Mouse (Mus musculus) spleen, postnatal 4 days (tissue): ENCODE results near the gene Entpd6.

Experiments used
- DNase-seq, 2 experiments: peaks; one replicate each; pipeline ENCODE4 v3.0.0; 2022; ENCODE audit warnings: low spot score in 2 of 2

Gene Entpd6

GRCm38 (mm10) chr2:150787234-150787771 is 38.5 kb downstream of the Entpd6 start:
- no peak for DNase-seq

DNA sequence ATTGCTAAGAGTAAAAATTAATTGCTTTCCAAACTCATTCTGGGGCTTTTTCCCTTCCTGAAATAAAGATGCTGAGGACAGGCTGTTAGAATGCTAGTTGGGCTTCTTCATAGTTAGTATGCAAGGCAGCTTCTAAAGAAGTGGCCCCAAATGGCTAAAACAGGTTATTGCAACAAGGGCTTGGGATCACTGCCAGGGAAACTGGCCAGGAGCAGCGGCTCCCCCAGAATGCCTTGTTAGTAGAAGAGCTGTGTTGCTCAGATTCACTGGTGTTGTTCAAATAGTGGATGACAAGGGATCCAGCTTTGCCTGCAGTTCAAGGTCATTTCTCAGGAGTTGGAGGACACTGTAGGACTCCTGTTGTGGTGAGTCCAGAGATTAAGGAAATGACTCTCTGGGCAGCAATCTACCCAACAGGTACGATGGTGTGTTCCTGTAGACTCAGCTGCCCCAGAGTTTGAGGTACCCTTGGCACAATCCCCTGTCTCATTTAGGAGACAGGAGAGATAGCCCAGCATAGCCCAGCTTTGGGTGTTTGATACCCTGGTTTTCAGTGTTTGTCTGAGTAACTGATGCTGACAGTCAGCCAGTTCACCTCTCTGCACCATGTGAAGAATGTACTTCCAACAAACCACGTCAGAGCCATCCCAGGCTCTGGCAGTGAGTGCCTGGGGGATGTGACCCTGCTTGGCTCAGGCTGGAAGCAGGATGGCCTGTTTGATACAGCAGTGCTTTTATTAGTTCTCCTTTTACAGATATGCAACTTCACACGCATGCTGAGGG is 40.1 kb downstream of the Entpd6 start:
- no peak for DNase-seq

DNA sequence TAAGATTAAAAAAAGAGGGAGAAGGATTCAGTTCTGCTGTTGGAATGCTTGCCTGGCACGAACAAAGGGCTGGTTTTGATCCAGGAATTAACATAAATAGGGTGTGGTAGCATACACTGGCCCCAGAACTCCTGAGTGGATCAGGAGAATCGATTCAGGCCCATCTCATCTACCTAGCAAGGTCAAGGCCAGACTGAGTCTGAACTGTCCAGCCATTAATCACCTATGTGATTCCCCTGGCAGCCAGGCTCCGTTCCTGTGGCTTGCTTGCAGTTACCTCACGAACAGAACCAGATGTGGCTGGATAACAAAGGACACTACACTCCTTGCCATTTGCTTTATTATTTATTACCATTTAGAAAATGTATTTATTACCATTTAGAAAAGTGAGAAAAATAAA is 44.5 kb downstream of the Entpd6 start:
- DNase-seq = no peak

DNA sequence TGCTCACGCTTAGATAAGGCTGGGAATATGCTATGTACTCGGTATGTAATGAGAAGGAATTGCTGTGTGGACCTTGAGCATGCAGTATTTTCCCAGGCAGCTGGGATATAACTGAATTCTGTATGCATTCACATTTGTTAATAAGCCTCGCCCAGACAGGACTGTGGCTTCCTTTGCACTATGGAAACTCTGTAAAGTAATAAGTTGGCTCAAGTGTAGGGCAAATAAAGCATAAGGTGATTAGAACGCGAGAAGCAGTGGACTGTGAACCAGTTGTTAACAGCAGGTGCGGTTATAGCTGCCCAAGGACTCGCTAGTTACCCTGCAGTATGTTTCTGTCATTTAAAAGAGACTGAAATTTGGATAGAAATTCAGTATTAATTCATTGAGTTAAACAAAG is 49.2 kb downstream of the Entpd6 start:
- DNase-seq = no peak

GRCm38 (mm10) chr2:150800616-150801015 is 51.8 kb downstream of the Entpd6 start:
- DNase-seq = no peak

DNA sequence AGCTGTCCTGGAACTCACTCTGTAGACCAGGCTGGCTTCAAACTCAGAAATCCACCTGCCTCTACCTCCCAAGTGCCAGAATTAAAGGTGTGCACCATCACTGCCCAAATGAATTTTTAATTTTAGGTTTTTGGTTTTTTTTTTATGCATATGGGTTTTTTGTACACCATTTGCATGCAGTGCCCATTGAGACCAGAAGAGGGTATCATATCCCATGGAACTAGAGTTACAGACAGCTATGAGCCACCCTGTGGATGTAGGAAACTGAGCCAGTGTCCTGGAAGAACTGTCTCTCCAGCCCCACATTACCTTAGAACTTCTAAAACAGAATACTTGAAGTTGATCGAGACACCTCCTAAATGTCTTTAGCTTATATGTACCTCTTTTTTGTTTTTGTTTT is 54.2 kb downstream of the Entpd6 start:
- DNase-seq = no peak

GRCm38 (mm10) chr2:150808381-150808780 is 59.5 kb downstream of the Entpd6 start:
- DNase-seq = peak in 1 of 2 experiments; percentile 49

DNA sequence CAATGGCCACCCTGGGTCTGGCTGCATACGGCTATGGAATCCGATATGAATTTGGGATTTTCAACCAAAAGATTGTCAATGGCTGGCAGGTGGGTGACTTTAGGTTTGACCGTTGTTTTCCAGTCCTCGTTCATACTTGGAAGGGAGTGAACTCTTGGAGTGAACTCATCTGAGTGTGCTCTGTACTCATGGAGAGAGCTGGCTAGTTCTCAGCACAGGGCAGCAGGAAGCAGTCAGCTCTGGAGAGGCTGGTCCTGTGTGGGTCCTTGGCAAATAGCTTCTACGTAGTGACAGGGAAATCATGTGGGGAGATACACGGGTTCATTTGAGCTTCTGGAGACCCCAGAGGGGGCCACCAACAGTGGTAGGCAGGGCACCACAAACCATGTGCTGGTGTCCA is 60.0 kb downstream of the Entpd6 start:
- no peak for DNase-seq

GRCm38 (mm10) chr2:150810603-150811002 is 61.8 kb downstream of the Entpd6 start:
- DNase-seq = peak in 1 of 2 experiments; percentile 54

- no peak for DNase-seq
These were observed 64.0 kb downstream of the Entpd6 start for GRCm38 (mm10) chr2:150812816-150813215.

DNA sequence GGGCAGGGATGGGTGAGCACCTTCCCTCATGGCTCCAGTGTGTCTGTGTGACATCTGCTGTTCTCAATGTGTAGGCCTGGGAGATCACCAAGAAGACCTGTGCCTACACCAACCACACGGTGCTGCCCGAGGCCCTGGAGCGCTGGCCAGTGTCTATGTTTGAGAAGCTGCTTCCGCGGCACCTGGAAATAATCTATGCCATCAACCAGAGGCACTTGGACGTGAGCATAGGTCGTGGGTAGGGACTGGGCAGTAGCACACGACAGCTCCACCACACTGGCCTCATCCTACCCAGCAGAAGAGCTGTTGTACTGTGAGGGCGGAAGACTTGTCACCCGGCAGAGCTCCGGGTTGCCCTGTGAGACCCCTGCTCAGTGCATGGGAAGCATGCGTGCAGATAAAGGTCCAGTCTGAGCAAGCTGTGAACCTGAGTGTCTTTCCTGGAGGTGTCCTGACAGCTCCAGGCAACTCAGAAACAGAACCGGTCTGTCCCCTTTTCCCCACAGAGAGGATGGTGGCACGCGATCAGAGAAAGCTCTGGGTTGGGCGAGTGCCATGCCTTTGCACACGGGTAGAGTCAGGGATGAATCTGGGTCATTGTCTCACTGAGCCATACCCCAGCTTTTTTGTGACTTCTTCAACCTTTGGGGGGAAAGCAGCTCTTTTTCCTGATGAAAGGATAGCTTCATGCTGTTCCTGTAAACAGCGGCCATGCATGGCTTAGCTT is 68.0 kb downstream of the Entpd6 start:
- DNase-seq = no peak

- DNase-seq = no peak
These were observed 69.9 kb downstream of the Entpd6 start for GRCm38 (mm10) chr2:150818742-150819141.

- no peak for DNase-seq
These were observed 71.9 kb downstream of the Entpd6 start for GRCm38 (mm10) chr2:150820720-150821119.
